Mouse (Mus musculus) lung, embryonic 14.5 days (tissue): Measurements from ENCODE around the gene Sox5. TPM values are rescaled to one million over a fixed set of nuclear protein-coding genes. Genes with fewer than 3 reads are reported as not detected.

Source experiments
- ATAC-seq: fragments of 200-750 bp; cut with Nextera tagmentation; 2 replicates; pipeline ENCODE4 v1.8.0; 2017; ENCODE audit warnings: mild to moderate bottlenecking, moderate TSS enrichment, moderate library complexity; ENCODE audit not compliant: insufficient read depth
- DNase-seq: peaks from one replicate; pipeline ENCODE4 v3.0.0-alpha.2; 2015
- H3K27ac ChIP-seq: fragments of 300-500 bp; sonication (generic); 2 replicates; pipeline ENCODE4 v1.5.1; 2014; ENCODE audit warnings: low read depth, mild to moderate bottlenecking, moderate library complexity
- H3K27me3 ChIP-seq: fragments of 300-500 bp; sonication (generic); 2 replicates; pipeline ENCODE4 v1.6.1; 2014; ENCODE audit warnings: low read length, control low read depth; ENCODE audit not compliant: insufficient read depth
- H3K36me3 ChIP-seq: fragments of 300-500 bp; sonication (generic); 2 replicates; pipeline ENCODE4 v1.6.1; 2014; ENCODE audit warnings: control low read depth; ENCODE audit not compliant: insufficient read depth
- H3K4me1 ChIP-seq: fragments of 300-500 bp; sonication (generic); 2 replicates; pipeline ENCODE4 v1.6.1; 2014; ENCODE audit warnings: antibody characterized with exemption, control low read depth; ENCODE audit not compliant: insufficient read depth
- H3K4me2 ChIP-seq: fragments of 300-500 bp; sonication (generic); 2 replicates; pipeline ENCODE4 v1.6.1; 2014; ENCODE audit warnings: mild to moderate bottlenecking
- H3K4me3 ChIP-seq: fragments of 300-500 bp; sonication (generic); 2 replicates; pipeline ENCODE4 v1.5.1; 2014; ENCODE audit warnings: low read depth, low read length
- H3K9ac ChIP-seq: fragments of 300-500 bp; sonication (generic); 2 replicates; pipeline ENCODE4 v1.6.1; 2014
- H3K9me3 ChIP-seq: fragments of 300-500 bp; sonication (generic); 2 replicates; pipeline ENCODE4 v1.6.1; 2016; ENCODE audit warnings: low read depth, low read length, control low read depth
- CTCF ChIP-seq: IDR thresholded peaks from 2 replicates; pipeline ENCODE4 v1.5.1; 2016; ENCODE audit warnings: antibody characterized with exemption, low read depth
- WGBS: fragments of 180-500 bp; shearing (Covaris S2); extraction: QIAGEN DNeasy Blood & Tissue Kit; methylation state at CpG from one replicate; pipeline ENCODE4 v1.1.7; 2014; 5-methylcytosine and 5-hydroxymethylcytosine counted together
- polyA plus RNA-seq: library from polyadenylated mRNA; unstranded; fragments of >200 nt; fragmentation: Nextera tagmentation; extraction: Ambion mirVana; gene quantifications from 2 replicates; pipeline ENCODE4 v1.2.1, GENCODE M21; 2014

Sox5 gene
- polyA plus RNA-seq, 1 experiment from 2014 or later = 21.3 TPM

DNA sequence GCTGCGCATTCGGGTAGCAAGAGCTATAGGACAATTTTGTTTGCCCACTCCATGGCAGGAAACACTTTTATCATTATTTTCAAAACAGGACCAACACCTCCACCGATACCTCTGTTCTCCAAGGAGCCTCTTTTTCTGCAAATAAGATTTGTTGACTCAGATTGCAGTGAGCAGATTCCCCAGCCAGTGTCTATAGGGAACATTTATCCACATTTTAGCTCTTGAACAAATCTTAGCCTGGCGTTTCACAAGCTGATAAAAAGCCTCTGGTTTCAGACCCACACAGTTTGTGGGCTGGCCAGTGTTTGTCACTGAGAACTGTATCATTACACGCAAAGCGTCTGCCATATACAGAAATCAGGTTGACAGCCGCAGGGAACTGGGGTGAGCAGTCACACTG lies 823.4 kb downstream of the Sox5 start:
- no peaks in the 10 kb centered on the region for H3K9me3 ChIP-seq
- no peak for ATAC-seq
- H3K27ac ChIP-seq = no peak overlapping the region
- H3K27me3 ChIP-seq = no peaks in the 10 kb centered on the region
- H3K9ac ChIP-seq = no peak overlapping the region
- TF ChIP-seq CTCF = no peak
- H3K36me3 ChIP-seq = no peaks in the 10 kb centered on the region
- no peak overlapping the region for H3K4me2 ChIP-seq
- DNase-seq = no peak
- 62% methylated on average over 7 of the region's 7 CpGs for WGBS
- no peak overlapping the region for H3K4me3 ChIP-seq
- H3K4me1 ChIP-seq = no peaks in the 10 kb centered on the region

DNA sequence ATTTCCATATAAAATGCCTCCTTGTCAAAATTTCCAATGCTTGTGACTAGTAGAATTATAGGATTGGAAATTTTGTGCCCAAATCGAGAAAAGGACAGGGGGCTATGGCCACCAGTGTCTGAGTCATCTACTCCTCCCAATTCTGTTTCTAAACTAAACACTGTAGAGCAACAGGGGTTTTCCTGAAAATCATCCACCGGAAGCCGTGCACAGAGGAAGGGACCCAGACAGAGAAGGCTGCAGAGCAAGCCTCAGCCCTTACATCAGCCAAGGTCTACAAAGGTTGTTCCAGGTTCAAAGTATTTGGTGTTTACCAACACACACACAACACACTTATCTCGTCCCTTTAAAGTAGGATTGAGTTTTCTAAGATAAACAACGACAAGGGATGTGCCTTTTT lies 824.7 kb downstream of the Sox5 start:
- TF ChIP-seq CTCF = no peak

DNA sequence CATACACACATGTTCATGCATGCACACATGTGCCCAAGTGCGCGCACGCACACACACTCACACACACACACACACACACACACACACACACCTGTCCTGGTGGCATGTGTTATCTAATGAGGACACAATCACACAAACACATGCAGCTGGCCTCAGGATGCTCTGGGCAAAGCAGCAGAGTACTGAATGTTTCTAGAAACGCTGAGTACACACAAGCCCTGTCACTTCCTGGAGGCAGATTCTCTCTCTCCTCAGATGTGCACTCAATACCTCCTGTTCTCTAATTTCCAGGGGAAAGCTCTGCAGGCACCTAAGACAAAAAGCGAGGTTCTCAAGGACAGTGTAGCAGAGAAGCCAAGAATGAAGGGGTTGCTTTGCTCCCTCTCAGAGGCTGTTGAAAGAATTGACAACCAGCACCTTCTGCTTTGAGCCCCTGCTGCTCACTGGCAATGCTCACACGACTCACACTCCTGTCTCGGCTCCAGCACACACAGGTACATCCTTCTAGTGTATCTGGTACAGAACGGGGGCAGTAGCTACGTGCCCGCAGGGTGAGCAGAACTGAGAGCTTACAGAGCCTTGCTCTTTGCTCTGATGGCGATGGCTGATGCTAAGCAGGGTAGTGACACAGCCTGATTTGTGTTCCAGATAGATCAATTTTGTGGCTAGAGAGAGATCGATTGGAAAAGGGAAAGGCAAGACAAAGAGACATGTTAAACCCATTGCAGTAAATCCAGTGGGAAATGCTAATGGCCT lies 833.0 kb downstream of the Sox5 start:
- H3K9ac ChIP-seq = no peak overlapping the region
- H3K4me1 ChIP-seq = no peaks in the 10 kb centered on the region
- no peak overlapping the region for H3K4me2 ChIP-seq
- DNase-seq (no peak), ATAC-seq (no peak)
- no peaks in the 10 kb centered on the region for H3K27me3 ChIP-seq
- TF ChIP-seq CTCF = no peak
- H3K27ac ChIP-seq = no peak overlapping the region
- no peak overlapping the region for H3K4me3 ChIP-seq
- WGBS = 74% methylated on average over 12 of the region's 12 CpGs
- no peaks in the 10 kb centered on the region for H3K9me3 ChIP-seq
- H3K36me3 ChIP-seq = no peaks in the 10 kb centered on the region

More for the DNA sequence above, 824.7 kb downstream of the Sox5 start:
- no peak overlapping the region for H3K9ac ChIP-seq
- ATAC-seq (no peak), DNase-seq (no peak)
- no peaks in the 10 kb centered on the region for H3K9me3 ChIP-seq
- no peak overlapping the region for H3K4me3 ChIP-seq
- H3K4me1 ChIP-seq = no peaks in the 10 kb centered on the region
- H3K36me3 ChIP-seq = no peaks in the 10 kb centered on the region
- H3K27me3 ChIP-seq = no peaks in the 10 kb centered on the region
- WGBS = 54% methylated on average over 5 of the region's 5 CpGs
- no peak overlapping the region for H3K27ac ChIP-seq
- H3K4me2 ChIP-seq = no peak overlapping the region

DNA sequence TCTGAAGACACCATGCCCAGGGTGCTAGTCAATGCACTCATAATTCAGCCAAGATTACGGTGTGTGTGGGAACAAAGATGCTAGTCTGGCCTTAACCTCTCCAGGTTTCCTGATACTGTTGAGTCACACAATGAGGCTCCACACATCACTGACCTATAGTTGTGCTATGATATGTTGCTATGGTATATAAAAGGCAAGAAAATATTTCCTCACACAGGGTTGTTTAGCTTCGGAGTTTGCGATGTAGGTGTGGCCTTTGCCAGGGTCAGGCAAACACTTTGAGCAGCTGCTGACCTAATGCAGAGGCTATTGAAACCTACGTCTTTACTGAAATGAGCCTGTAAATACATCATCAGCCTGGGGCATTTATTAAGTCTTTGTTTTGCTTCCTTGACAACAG lies 833.7 kb downstream of the Sox5 start:
- H3K27me3 ChIP-seq = no peaks in the 10 kb centered on the region
- 78% methylated on average over 4 of the region's 4 CpGs for WGBS
- H3K9ac ChIP-seq = no peak overlapping the region
- no peaks in the 10 kb centered on the region for H3K4me1 ChIP-seq
- no peaks in the 10 kb centered on the region for H3K9me3 ChIP-seq
- H3K4me2 ChIP-seq = no peak overlapping the region
- no peaks in the 10 kb centered on the region for H3K36me3 ChIP-seq
- no peak overlapping the region for H3K27ac ChIP-seq
- no peak for TF ChIP-seq CTCF
- ATAC-seq = no peak
- no peak overlapping the region for H3K4me3 ChIP-seq
- DNase-seq = no peak

DNA sequence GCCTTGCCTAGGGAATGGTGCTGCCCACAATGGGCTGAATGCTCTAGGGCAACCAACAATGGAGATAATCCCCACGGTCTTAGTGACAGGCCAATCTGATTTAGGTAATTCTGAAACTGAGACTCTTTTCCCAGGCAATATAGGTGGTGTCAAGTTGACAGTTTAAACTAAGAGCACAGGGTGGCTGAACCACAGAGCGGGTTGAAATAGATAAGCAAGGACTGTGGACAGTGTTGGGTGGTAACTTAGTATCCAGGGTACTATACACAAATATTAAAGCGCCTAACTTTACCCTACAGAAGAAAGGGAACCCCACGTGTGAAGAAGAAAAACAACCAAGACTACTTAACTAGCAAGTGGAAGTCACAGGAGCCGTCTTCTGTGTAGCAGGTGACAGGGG lies 838.7 kb downstream of the Sox5 start:
- Histone ChIP-seq H3K27me3 (no peaks in the 10 kb centered on the region), H3K27ac (no peak overlapping the region), H3K36me3 (no peaks in the 10 kb centered on the region), H3K4me1 (no peaks in the 10 kb centered on the region; the same call in 1 of the 2 replicates), H3K4me2 (no peak overlapping the region), H3K4me3 (no peak overlapping the region), H3K9ac (no peak overlapping the region), H3K9me3 (no peaks in the 10 kb centered on the region)
- TF ChIP-seq CTCF = no peak
- WGBS = 86% methylated on average over 5 of the region's 5 CpGs
- DNase-seq (no peak), ATAC-seq (no peak)

DNA sequence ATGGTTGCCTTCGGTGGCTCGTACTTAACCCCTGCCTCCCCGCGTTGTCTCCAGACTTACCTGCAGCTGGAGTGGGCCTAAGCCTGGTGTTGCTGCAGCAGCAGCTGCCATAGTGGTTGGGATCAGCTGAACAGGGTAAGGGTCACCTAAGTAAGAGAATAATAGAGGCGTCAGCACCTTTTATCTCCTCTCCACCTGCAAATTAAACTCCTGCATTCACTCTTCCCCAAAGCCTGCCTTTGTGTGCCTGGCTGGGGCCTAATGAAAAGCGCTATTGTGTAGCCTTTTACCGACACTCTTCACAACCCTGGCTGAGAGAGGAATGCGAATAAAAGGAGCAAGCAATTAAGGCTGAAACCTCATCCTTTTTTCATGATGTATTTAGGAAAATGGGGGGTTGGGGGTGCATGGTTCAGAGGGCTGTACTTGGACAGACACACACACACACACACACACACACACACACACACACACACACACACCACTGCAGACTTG lies 840.4 kb downstream of the Sox5 start:
- DNase-seq (peak; percentile 28), ATAC-seq (peak; percentile 44)
- TF ChIP-seq CTCF = no peak
- no peak overlapping the region for H3K4me3 ChIP-seq
- H3K9me3 ChIP-seq = no peaks in the 10 kb centered on the region
- no peaks in the 10 kb centered on the region for H3K27me3 ChIP-seq
- no peak overlapping the region for H3K9ac ChIP-seq
- no peaks in the 10 kb centered on the region; the same call in 1 of the 2 replicates for H3K4me1 ChIP-seq
- no peaks in the 10 kb centered on the region for H3K36me3 ChIP-seq
- WGBS = 46% methylated on average over 8 of the region's 8 CpGs
- H3K4me2 ChIP-seq = no peak overlapping the region
- H3K27ac ChIP-seq = peak overlapping the region; percentile 27; the same call in 1 of the 2 replicates

DNA sequence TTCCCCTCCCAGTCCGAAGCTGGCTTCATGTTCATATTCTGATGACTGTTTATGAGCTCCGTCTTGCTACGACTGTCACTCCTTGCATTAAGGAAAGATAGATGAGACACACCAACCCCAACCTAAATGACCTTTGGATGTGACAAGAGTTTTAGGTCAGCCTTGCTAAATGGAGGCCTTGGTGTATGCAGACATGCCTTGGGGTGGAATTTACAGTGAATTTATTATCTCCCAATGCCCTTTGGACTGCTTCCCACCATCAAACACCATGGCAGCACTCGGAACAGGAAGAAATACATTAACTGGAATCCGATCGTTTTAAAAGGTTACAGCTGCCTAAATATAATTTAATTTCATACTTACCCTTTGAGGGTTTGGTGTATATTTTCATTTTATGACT lies 858.6 kb downstream of the Sox5 start:
- no peak for DNase-seq
- TF ChIP-seq CTCF = no peak

More for the DNA sequence above, 858.6 kb downstream of the Sox5 start:
- ATAC-seq = no peak
- H3K36me3 ChIP-seq = no peaks in the 10 kb centered on the region
- H3K27me3 ChIP-seq = no peaks in the 10 kb centered on the region
- no peak overlapping the region for H3K9ac ChIP-seq
- WGBS = 35% methylated on average over 6 of the region's 6 CpGs
- H3K4me3 ChIP-seq = no peak overlapping the region
- H3K27ac ChIP-seq = no peak overlapping the region
- no peaks in the 10 kb centered on the region for H3K4me1 ChIP-seq
- H3K9me3 ChIP-seq = no peaks in the 10 kb centered on the region
- no peak overlapping the region for H3K4me2 ChIP-seq
